Mouse (Mus musculus) kidney, postnatal 4 days (tissue): ENCODE results near the gene Anapc11.
A peak's percentile ranks its signal among the peaks of the same experiment; 100 is the strongest.
"Not testable (repeated sequence)": the region's sequence is repeated elsewhere in the genome, so short reads cannot be mapped to it uniquely, and the experiment has no call there.

Experiments
- DNase-seq, 2 experiments: peaks; one replicate each; pipeline ENCODE4 v3.0.0; 2021; ENCODE audit warnings: mixed read lengths in 2 of 2

Gene Anapc11

GRCm38 (mm10) chr11:120598283-120598989, at the start of gene Anapc11, which contains the start of gene Alyref:
Gene Anapc11, plus strand, starts transcription at chr11:120598421.
Gene Alyref, minus strand, starts transcription at chr11:120598365.
- DNase-seq, result peak; percentile 96 to 97

- no peak for DNase-seq
Measured at GRCm38 (mm10) chr11:120548786-120549167, 49.4 kb upstream of the Anapc11 start.

- DNase-seq, result peak; percentile 96 to 97
Measured at GRCm38 (mm10) chr11:120549168-120549945, 48.9 kb upstream of the Anapc11 start, which contains the start of gene Mcrip1. Gene Mcrip1, minus strand, starts transcription at chr11:120549727.

GRCm38 (mm10) chr11:120549986-120550809, 48.0 kb upstream of the Anapc11 start:
- DNase-seq, result no peak

DNA sequence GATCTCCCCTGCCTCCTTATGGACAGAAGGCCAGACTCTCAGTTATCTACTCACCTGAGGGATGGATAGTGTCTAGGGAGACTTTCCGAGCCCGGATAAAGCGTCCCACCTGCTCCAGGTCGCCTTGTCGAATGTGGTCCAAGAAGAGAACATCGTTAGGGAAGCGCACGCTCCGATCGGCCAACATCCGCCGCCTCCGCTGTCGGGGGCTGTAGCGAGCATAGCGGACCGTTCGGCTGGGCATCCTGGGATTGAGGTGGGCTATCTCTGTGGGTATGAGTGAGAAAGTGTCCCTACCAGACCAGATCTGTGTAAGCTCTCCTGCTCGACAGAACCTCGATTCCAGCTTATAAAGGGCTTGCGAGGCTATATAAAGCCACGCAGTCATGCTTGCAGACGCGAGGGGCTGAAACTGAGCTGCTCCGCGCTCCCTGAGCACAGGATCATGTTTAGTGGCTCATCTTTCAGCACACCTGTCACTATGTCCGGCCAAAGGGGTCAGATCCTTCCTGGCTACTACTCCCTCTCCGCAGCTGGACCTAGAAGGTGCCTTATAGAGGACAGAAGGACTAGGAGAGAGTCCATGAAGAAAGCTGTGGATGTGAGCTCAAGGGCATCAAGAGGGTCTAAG, 47.3 kb upstream of the Anapc11 start, which contains the start of gene Ppp1r27:
Gene Ppp1r27 (minus strand): TSS at position 323 of the 631 bp plus-strand sequence.
- no peak for DNase-seq

- DNase-seq, result no peak
Measured at GRCm38 (mm10) chr11:120552736-120553135, 45.5 kb upstream of the Anapc11 start.

DNA sequence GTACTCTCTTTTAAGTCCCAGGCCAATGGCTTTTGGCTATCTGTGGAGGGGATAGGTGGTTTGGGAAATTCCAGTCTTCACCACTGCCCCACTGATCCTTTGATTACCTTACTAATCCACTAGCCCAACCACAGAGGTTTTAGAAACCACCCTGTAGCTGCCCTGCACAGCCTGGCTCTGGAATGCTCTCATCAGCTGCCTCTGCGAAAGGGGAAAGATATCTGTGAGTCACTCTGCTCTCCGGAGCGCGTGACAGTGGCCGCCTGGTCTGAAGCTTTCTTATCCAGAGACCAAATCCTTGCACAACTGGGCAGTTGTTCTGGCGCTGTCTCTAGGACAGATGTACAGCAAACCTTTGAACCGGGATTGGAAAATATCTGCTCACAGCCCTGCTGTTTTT, 43.4 kb upstream of the Anapc11 start:
- DNase-seq, result no peak

GRCm38 (mm10) chr11:120555260-120555659, 43.0 kb upstream of the Anapc11 start:
- DNase-seq, result no peak

DNA sequence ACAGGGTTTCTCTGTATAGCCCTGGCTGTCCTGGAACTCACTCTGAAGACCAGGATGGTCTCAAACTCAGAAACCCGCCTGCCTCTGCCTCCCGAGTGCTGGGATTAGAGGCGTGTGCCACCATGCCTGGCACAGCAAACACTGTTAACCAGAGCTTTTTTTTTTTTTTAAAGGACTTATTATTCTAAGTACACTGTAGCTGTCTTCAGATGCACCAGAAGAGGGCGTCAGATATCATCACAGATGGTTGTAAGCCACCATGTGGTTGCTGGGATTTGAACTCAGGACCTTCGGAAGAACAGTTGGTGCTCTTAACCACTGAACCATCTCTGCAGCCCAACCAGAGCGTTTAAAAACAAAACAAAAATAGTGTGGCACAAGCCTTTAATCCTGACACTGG, 39.4 kb upstream of the Anapc11 start:
- DNase-seq, result not testable (repeated sequence)

- no peak for DNase-seq
Measured at GRCm38 (mm10) chr11:120560952-120561728, 37.1 kb upstream of the Anapc11 start.

DNA sequence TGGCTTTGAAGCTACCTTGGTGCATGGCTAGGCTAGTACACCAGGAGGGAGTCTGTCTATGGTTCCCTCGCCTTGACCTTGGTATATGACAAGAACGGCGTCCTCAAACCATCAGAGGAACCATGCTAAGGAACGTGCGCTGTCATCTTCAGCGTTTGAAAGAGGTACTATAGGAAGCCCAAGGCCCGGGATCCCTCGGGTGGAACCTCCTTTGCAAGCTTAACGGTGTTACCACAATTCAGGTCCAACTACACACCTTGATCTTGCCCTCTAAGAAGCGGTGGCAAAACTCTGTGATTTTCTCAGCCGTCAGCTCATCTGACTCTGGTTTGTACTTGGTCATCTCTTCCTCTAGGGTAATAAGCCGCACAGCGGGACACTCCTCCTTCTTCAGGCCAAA, 35.3 kb upstream of the Anapc11 start:
- no peak for DNase-seq

GRCm38 (mm10) chr11:120565114-120565513, 33.1 kb upstream of the Anapc11 start:
- DNase-seq, result no peak

GRCm38 (mm10) chr11:120568324-120568723, 29.9 kb upstream of the Anapc11 start:
- DNase-seq, result no peak

GRCm38 (mm10) chr11:120571122-120571521, 27.1 kb upstream of the Anapc11 start:
- DNase-seq, result no peak

DNA sequence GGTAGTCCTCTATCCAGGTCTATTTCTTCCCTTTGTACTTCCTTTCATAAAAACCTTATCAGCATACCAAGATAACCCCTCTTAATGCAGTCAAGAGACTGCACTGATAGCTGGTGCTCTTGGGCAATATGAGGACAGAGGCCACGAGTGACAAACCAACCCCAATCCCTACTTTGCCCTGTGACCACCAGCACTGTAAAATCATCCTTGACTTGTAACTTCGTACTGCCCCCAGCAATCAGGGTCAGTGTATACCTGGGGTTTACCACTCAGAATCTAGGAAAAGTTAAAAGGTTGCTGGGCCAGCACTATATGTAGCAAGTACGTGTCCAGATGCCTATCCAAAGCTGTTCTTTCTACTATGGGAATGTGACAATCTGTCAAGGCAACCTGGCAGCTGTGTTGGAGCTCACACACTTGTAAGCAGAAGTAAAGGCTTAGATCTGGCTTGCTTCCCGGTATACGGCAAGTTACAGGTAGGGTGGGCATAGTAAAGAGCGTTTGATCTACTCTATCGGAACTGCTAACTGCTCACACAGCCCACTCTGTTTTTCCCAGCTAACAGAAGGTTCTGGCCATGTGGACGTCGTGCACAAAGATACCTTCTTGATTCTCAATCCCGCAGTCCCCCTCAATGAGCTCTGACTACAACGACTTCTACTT, 26.3 kb upstream of the Anapc11 start:
- DNase-seq, result no peak

GRCm38 (mm10) chr11:120572417-120572751, 25.8 kb upstream of the Anapc11 start:
- no peak for DNase-seq

DNA sequence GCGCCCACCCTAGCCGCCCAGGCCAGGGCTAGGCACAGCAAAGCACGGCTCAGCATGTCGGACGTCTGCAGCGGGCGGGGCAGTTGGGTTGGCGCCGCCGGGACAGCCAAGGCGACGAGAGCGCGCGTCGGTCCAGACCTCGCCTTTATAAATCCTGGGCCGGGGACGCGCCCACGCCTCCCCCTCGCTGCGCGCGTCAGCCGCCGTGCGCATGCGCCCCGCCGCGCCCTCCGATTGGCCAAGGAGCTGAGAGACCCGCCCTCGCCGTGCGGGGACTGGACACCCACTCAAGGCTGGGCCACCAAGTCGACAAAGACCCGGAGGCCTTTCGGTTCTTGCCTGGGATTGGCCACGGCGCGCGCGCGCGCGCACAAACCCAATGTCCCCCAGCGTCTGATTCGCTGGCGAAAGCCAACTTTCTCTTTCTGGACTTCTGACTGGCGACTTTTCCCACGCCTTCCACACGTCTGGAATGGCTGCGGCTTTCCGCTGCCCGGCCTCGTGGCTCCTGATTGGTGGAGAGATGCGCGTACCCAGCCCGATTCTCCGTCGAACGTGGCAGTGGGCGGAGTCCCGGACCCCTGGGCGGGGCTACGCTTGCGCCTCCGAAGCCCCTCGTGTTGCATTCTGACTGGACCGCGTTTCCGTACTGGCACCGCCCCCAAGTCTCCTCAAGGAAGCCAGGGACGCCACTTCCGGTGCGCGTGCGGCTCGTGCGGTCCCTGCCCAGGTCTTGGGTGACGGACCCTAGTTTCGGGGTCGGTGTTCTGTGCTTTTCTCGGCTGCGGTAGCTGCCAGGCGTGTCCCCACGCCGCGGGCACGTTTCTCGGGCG, 25.3 kb upstream of the Anapc11 start, which contains the start of gene P4hb:
Gene P4hb (minus strand): TSS at position 502 of the 833 bp plus-strand sequence.
- DNase-seq, result peak; percentile 100

GRCm38 (mm10) chr11:120573585-120574277, 24.5 kb upstream of the Anapc11 start:
- DNase-seq, result peak; percentile 17 to 38

DNA sequence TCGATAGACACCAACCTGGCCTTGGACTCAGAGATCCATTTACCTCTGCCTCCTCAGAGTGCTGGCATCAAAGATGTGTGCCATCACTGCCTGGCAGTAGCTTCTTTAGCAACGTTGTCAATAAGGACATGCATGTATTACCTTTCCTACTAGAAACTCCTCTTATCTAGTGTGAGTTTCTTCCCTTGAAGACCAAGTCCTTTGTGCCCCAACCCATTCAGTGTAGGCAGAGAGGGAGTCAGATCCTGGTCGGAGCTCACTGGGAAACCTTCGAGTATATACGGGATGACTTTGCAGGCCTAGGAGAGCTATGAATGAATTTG, 24.0 kb upstream of the Anapc11 start:
- DNase-seq, result no peak

DNA sequence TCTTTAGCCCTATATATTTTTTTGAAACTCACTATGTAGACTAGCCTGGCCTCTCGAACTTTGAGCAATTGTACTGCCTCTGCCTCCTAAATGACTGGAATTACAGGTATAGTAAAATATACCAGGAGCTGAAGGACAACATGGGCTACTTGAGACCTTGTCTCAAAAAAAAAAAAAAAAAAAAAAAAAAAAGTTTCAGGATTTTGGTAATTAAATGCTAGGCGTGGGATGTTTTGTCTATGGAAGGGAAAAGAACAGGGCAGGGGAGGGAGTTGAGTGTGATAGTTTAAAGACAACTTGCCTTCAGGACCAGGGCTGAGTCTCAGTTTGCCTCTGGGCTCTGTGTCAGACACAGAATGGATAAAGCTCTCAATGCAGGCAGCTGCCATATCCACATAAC, 23.2 kb upstream of the Anapc11 start:
- no peak for DNase-seq
